8 mouse cellular contexts compared by ENCODE assay signal in the genomic region with DNA sequence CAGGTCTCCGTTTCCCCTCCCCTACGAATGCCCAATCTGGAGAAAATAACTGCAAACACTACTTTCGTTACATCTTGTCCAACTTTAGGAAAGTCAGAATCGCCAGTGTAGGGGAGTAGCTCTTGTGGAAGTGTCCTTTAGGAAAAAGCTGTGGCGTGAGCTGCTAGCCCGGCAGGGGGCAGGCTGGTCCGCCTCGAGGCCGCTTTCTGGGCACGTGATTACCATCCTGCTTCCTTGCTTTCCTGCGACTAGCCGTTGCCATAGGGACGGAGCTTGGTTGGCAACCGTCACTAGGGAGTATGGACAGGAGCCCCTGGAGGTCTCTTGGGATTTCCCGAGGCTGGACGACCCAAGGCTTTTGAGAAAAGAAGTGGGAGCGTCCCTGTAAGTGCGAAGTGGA. TPM values are rescaled to one million over a fixed set of nuclear protein-coding genes. Genes with fewer than 3 reads are reported as not detected.
DNase-seq lines count a peak whose midpoint lies in the region; ATAC-seq and TF ChIP-seq lines count a peak whose summit lies in the region.

TSS of gene Wdr66 (plus strand) at position 269 of the 400 bp plus-strand sequence.

- H3K36me3 ChIP-seq in embryonic facial prominence, embryonic 15.5 days, result peaks cover 13% of the 10 kb centered on the region
- no peaks in the 10 kb centered on the region; the same call in 1 of the 2 replicates for H3K36me3 ChIP-seq in kidney, adult 2 months (ENCODE audit: control insufficient read depth, insufficient read depth, low read length)
- peaks cover 17% of the 10 kb centered on the region for H3K36me3 ChIP-seq in limb, embryonic 10.5 days
- H3K36me3 ChIP-seq in midbrain, embryonic 11.5 days (ENCODE audit: control insufficient read depth, insufficient read depth, low read length), result no peaks in the 10 kb centered on the region
- peaks cover 7% of the 10 kb centered on the region for H3K36me3 ChIP-seq in small intestine, adult 2 months (ENCODE audit: control insufficient read depth, insufficient read depth, low read length)

- peak; percentile 86 for ATAC-seq in embryonic facial prominence, embryonic 15.5 days (ENCODE audit: insufficient number of reproducible peaks, low FRiP score, low TSS enrichment, low read depth)
- ATAC-seq in midbrain, embryonic 11.5 days (ENCODE audit: low FRiP score), result peak; percentile 97

- peak within 1 kb of the TSS; percentile 65 for H3K4me2 ChIP-seq in embryonic facial prominence, embryonic 15.5 days (replicated peaks)
- peak within 1 kb of the TSS; percentile 35 for H3K4me2 ChIP-seq in midbrain, embryonic 11.5 days

- TF ChIP-seq POLR2A in bone marrow, adult 2 months (IDR thresholded peaks at IDR 0.05; ENCODE audit: borderline replicate concordance, control insufficient read depth, low read depth, low read length), result no peak
- no peak for TF ChIP-seq POLR2A in kidney, adult 2 months (IDR thresholded peaks at IDR 0.05; ENCODE audit: low read depth, low read length)
- TF ChIP-seq POLR2A in small intestine, adult 2 months (IDR thresholded peaks at IDR 0.05; ENCODE audit: low read depth, low read length), result no peak

- TF ChIP-seq CTCF in bone marrow, adult 2 months (IDR thresholded peaks at IDR 0.05; ENCODE audit: control insufficient read depth, insufficient read depth, low read length), result peak; percentile 76
- TF ChIP-seq CTCF in kidney, adult 2 months (conservative IDR thresholded peaks at IDR 0.05; ENCODE audit: insufficient read depth, insufficient read length, low read depth, low read length), result peak; percentile 87
- peak; percentile 70 for TF ChIP-seq CTCF in small intestine, adult 2 months (IDR thresholded peaks at IDR 0.05; ENCODE audit: extremely low read depth, insufficient read length, insufficient replicate concordance, low read depth, low read length)

- DNase-seq in heart, adult 8-10 months (ENCODE audit: low spot score), result peak; percentile 75
- DNase-seq in kidney, adult 2 months, result peak; percentile 86
- peak; percentile 95 for DNase-seq in limb, embryonic 10.5 days (ENCODE audit: low spot score)
- peak; percentile 98 for DNase-seq in midbrain, embryonic 11.5 days (ENCODE audit: low spot score, missing footprints)
- no peak for DNase-seq in c-Kit-positive CD71-positive TER-119-positive erythroid progenitor cells, embryonic 14.5 days (ENCODE audit: low spot score)

- H3K9ac ChIP-seq in embryonic facial prominence, embryonic 15.5 days, result no peak within 1 kb of the TSS
- no peak within 1 kb of the TSS for H3K9ac ChIP-seq in midbrain, embryonic 11.5 days (ENCODE audit: low read length)

- no peak within 1 kb of the TSS for H3K4me3 ChIP-seq in bone marrow, adult 2 months (replicated peaks; ENCODE audit: control insufficient read depth, low read depth, low read length)
- peak within 1 kb of the TSS; percentile 36 for H3K4me3 ChIP-seq in embryonic facial prominence, embryonic 15.5 days (replicated peaks)
- H3K4me3 ChIP-seq in kidney, adult 2 months (ENCODE audit: insufficient read depth, low read depth, low read length), result no peak within 1 kb of the TSS
- H3K4me3 ChIP-seq in limb, embryonic 10.5 days, result peak within 1 kb of the TSS; percentile 44
- H3K4me3 ChIP-seq in midbrain, embryonic 11.5 days (ENCODE audit: low read depth, low read length), result 0 out of 2 replicates have a peak within 1 kb of the TSS, but pooled peaks have one; percentile 13
- no peak within 1 kb of the TSS for H3K4me3 ChIP-seq in small intestine, adult 2 months (ENCODE audit: low read depth, low read length)

- WGBS in bone marrow, adult 2 months, result 8% methylated on average over 18 of the region's 18 CpGs
- WGBS in embryonic facial prominence, embryonic 15.5 days, result 2% methylated on average over 18 of the region's 18 CpGs
- 2% methylated on average over 18 of the region's 18 CpGs for WGBS in kidney, adult 2 months
- WGBS in limb, embryonic 10.5 days, result 2% methylated on average over 18 of the region's 18 CpGs
- 2% methylated on average over 18 of the region's 18 CpGs for WGBS in midbrain, embryonic 11.5 days
- WGBS in small intestine, adult 2 months, result 7% methylated on average over 18 of the region's 18 CpGs

- peaks cover 2% of the 10 kb centered on the region for H3K4me1 ChIP-seq in bone marrow, adult 2 months (ENCODE audit: control insufficient read depth, insufficient read depth, low read length)
- peaks cover 7% of the 10 kb centered on the region; the same call in 1 of the 2 replicates for H3K4me1 ChIP-seq in embryonic facial prominence, embryonic 15.5 days
- H3K4me1 ChIP-seq in kidney, adult 2 months (ENCODE audit: control insufficient read depth, insufficient read depth, low read length), result no peaks in the 10 kb centered on the region
- peaks cover 13% of the 10 kb centered on the region for H3K4me1 ChIP-seq in limb, embryonic 10.5 days
- H3K4me1 ChIP-seq in midbrain, embryonic 11.5 days (ENCODE audit: control insufficient read depth, insufficient read depth, low read length), result peaks cover 7% of the 10 kb centered on the region; the same call in 1 of the 2 replicates
- no peaks in the 10 kb centered on the region for H3K4me1 ChIP-seq in small intestine, adult 2 months (ENCODE audit: control insufficient read depth, insufficient read depth, insufficient read length, low read length)

- H3K27me3 ChIP-seq in embryonic facial prominence, embryonic 15.5 days, result no peaks in the 10 kb centered on the region
- no peaks in the 10 kb centered on the region for H3K27me3 ChIP-seq in kidney, adult 2 months (replicated peaks; ENCODE audit: control insufficient read depth, insufficient read depth, low read length)
- peaks cover 16% of the 10 kb centered on the region for H3K27me3 ChIP-seq in limb, embryonic 10.5 days (ENCODE audit: low read depth, poor library complexity, severe bottlenecking)
- no peaks in the 10 kb centered on the region for H3K27me3 ChIP-seq in midbrain, embryonic 11.5 days (ENCODE audit: control insufficient read depth, insufficient read depth, low read length)
- no peaks in the 10 kb centered on the region for H3K27me3 ChIP-seq in small intestine, adult 2 months (ENCODE audit: control insufficient read depth, insufficient read depth, low read length)

- no peaks in the 10 kb centered on the region for H3K9me3 ChIP-seq in embryonic facial prominence, embryonic 15.5 days (replicated peaks)
- no peaks in the 10 kb centered on the region for H3K9me3 ChIP-seq in limb, embryonic 10.5 days (replicated peaks)
- no peaks in the 10 kb centered on the region for H3K9me3 ChIP-seq in midbrain, embryonic 11.5 days (ENCODE audit: control insufficient read depth, low read length)

- no peak within 1 kb of the TSS for H3K27ac ChIP-seq in bone marrow, adult 2 months (ENCODE audit: control insufficient read depth, insufficient read depth, low read depth, low read length, poor library complexity)
- H3K27ac ChIP-seq in embryonic facial prominence, embryonic 15.5 days (replicated peaks), result no peak within 1 kb of the TSS
- H3K27ac ChIP-seq in kidney, adult 2 months (ENCODE audit: insufficient read depth, low read depth, low read length), result no peak within 1 kb of the TSS
- H3K27ac ChIP-seq in limb, embryonic 10.5 days, result no peak within 1 kb of the TSS
- no peak within 1 kb of the TSS for H3K27ac ChIP-seq in midbrain, embryonic 11.5 days (ENCODE audit: low read depth, low read length)
- no peak within 1 kb of the TSS for H3K27ac ChIP-seq in small intestine, adult 2 months (ENCODE audit: insufficient read depth, low read depth, low read length)

RNA-seq across cellular contexts. Expression of gene Wdr66, which starts in this region (rescaled TPM):
- polyA plus RNA-seq in bone marrow, adult 2 months (2011; ENCODE audit: insufficient read depth, insufficient read length, low replicate concordance, missing spikeins), result 0.77 and 1.2 TPM in 2 replicates
- 3.4 and 4.7 TPM in 2 replicates for polyA plus RNA-seq in embryonic facial prominence, embryonic 15.5 days (2015; fragmentation: Nextera tagmentation; extraction: Ambion mirVana)
- under 1 TPM; 0.65 to 0.82 (median 0.73) TPM for total RNA-seq in heart, adult 8-10 months (2022)
- 2.6 and 2.9 TPM in 2 replicates for polyA plus RNA-seq in kidney, adult 2 months (2012; rRNA removed)
- polyA plus RNA-seq in limb, embryonic 10.5 days (2016; fragmentation: Nextera tagmentation; extraction: Ambion mirVana), result 0.16 and 0.20 TPM in 2 replicates
- 4.7 and 5.5 TPM in 2 replicates for polyA plus RNA-seq in midbrain, embryonic 11.5 days (2014; fragmentation: Nextera tagmentation; extraction: Ambion mirVana)
- polyA plus RNA-seq in small intestine, adult 2 months (2012; rRNA removed), result 0.25 and 0.27 TPM in 2 replicates

Comparison
In these comparisons a context has a peak if more than half of its experiments do, and no peak if none do; other contexts are left out.
1. Peak in DNase-seq in heart, adult 8-10 months; RNA of the gene not detected or under 1 TPM.
2. Peak in DNase-seq and H3K4me3 ChIP-seq in limb, embryonic 10.5 days; RNA of the gene not detected or under 1 TPM.
3. H3K4me3 ChIP-seq: peak in embryonic facial prominence, embryonic 15.5 days (single experiment) and midbrain, embryonic 11.5 days (single experiment); none in bone marrow, adult 2 months (single experiment), kidney, adult 2 months (single experiment) and small intestine, adult 2 months (single experiment).
4. Peak in every context shown above with its lines, with median percentiles within 50 percentile points of each other: CTCF ChIP-seq.